Mouse (Mus musculus): ENCODE data around the gene Syngr3. TPM values are rescaled to one million over a fixed set of nuclear protein-coding genes. Genes with fewer than 3 reads are reported as not detected.

The Syngr3 gene
- total RNA-seq, 1 experiment = 4.1 TPM

DNA sequence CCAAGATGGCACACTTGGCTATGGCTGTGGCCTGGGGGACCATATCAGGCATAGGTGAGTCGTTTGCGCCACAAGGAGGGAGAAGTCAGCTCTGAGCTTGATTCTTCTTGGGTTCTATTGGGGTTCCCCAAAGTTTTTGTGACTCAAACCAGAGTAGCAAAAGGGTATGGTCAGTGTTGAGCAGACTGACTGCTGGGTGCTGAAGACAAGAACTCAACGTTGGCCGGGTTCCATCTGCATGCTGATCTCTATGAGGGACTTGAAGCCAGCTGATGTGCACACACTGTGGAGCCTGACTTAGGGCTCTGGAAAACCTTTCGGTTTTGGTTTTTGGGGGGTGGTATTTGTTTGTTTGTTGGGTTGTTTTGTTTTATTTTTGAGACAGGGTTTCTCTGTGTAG, 54.1 kb downstream of the Syngr3 start:
- no peak for DNase-seq (ENCODE audit: low read depth, low spot score)
- in situ Hi-C loops (cut with MboI; ENCODE audit: low sequenced_read_pairs in 2 of 2, unreplicated experiment in 2 of 2) = no loop called here
- H3K9ac ChIP-seq (ENCODE audit: insufficient read depth, low read depth, low read length, poor library complexity, severe bottlenecking) = no peak overlapping the region
- TF ChIP-seq ZC3H11A (IDR thresholded peaks at IDR 0.05; ENCODE audit: borderline replicate concordance, low read depth, low read length) (no peak), ZNF384 (IDR thresholded peaks at IDR 0.05; ENCODE audit: low read depth, low read length) (no peak), CHD2 (IDR thresholded peaks at IDR 0.05; ENCODE audit: low read depth, low read length) (no peak), HCFC1 (IDR thresholded peaks at IDR 0.05; ENCODE audit: borderline replicate concordance, insufficient read depth, low read length) (no peak), MAFK (IDR thresholded peaks at IDR 0.05; ENCODE audit: insufficient read depth, low read depth, low read length) (no peak)
- peaks cover 12% of the 10 kb centered on the region; the same call in 1 of the 2 replicates for H3K36me3 ChIP-seq (ENCODE audit: control insufficient read depth, insufficient read depth, low read length, poor library complexity, severe bottlenecking)
- peaks cover 0 to 25% of the 10 kb centered on the region in 2 experiments; a peak in 2 of 4 replicates for H3K4me1 ChIP-seq (ENCODE audit: control insufficient read depth in 2 of 2, insufficient read depth in 2 of 2, low read length in 2 of 2, poor library complexity in 1 of 2)
- no peaks in the 10 kb centered on the region for H3K9me3 ChIP-seq (ENCODE audit: control insufficient read depth, insufficient read depth, low read depth, low read length)
- H3K27ac ChIP-seq (ENCODE audit: insufficient read depth, low read depth, low read length, poor library complexity, severe bottlenecking) = no peak overlapping the region
- no peak overlapping the region for H3K4me3 ChIP-seq (ENCODE audit: insufficient read depth in 1 of 2, low read depth in 1 of 2, low read length in 2 of 2, poor library complexity in 1 of 2, severe bottlenecking in 1 of 2)

Other genes starting within 250 kb of the Syngr3 start
- gene Dnase1l2, start 246.8 kb downstream of the Syngr3 start, total RNA-seq (2012; rRNA removed) = 1.2 and 1.8 TPM in 2 replicates
- gene E4f1, start 219.6 kb downstream of the Syngr3 start, total RNA-seq (2012; rRNA removed) = 23.4 and 38.2 TPM in 2 replicates
- gene Pgp, start 219.6 kb downstream of the Syngr3 start, total RNA-seq (2012; rRNA removed) = 12.8 and 16.6 TPM in 2 replicates
- gene Bricd5, start 216.1 kb downstream of the Syngr3 start, total RNA-seq (2012; rRNA removed) = 1.2 and 1.4 TPM in 2 replicates
- 24.2 and 32.8 TPM in 2 replicates for gene Mlst8, start 210.9 kb downstream of the Syngr3 start, total RNA-seq (2012; rRNA removed)
- 1.8 and 2.0 TPM in 2 replicates for gene Caskin1, start 201.4 kb downstream of the Syngr3 start, total RNA-seq (2012; rRNA removed)
- gene Traf7, start 162.0 kb downstream of the Syngr3 start, total RNA-seq (2012; rRNA removed) = 149 and 228 TPM in 2 replicates
- 2.8 and 7.4 TPM in 2 replicates for gene Rab26, start 155.7 kb downstream of the Syngr3 start, total RNA-seq (2012; rRNA removed)
- 27.8 and 35.9 TPM in 2 replicates for gene Pkd1, start 140.1 kb downstream of the Syngr3 start, total RNA-seq (2012; rRNA removed)
- 93.0 and 118 TPM in 2 replicates for gene Tsc2, start 57.3 kb downstream of the Syngr3 start, total RNA-seq (2012; rRNA removed)
- 39.4 and 43.0 TPM in 2 replicates for gene Nthl1, start 57.3 kb downstream of the Syngr3 start, total RNA-seq (2012; rRNA removed)
- gene Slc9a3r2, start 39.6 kb downstream of the Syngr3 start, total RNA-seq (2012; rRNA removed) = 11.4 and 22.7 TPM in 2 replicates
- gene Npw, start 31.5 kb downstream of the Syngr3 start, total RNA-seq (2012; rRNA removed) = 3.0 and 6.0 TPM in 2 replicates
- gene Zfp598, start 20.3 kb downstream of the Syngr3 start, total RNA-seq (2012; rRNA removed) = 39.7 and 55.9 TPM in 2 replicates
- gene Gfer, start 6.2 kb upstream of the Syngr3 start, total RNA-seq (2012; rRNA removed) = 61.8 and 63.4 TPM in 2 replicates
- 2.9 and 7.5 TPM in 2 replicates for gene Noxo1, start 6.3 kb upstream of the Syngr3 start, total RNA-seq (2012; rRNA removed)
- 108 and 119 TPM in 2 replicates for gene Tbl3, start 17.7 kb upstream of the Syngr3 start, total RNA-seq (2012; rRNA removed)
- gene Rnf151, start 28.1 kb upstream of the Syngr3 start, total RNA-seq (2012; rRNA removed) = 0.71 and 0.95 TPM in 2 replicates
- gene Rps2, start 28.2 kb upstream of the Syngr3 start, total RNA-seq (2012; rRNA removed) = 3,495 and 3,661 TPM in 2 replicates
- 147 and 191 TPM in 2 replicates for gene Ndufb10, start 34.5 kb upstream of the Syngr3 start, total RNA-seq (2012; rRNA removed)
- gene Rpl3l, start 37.9 kb upstream of the Syngr3 start, total RNA-seq (2012; rRNA removed) = 0.16 and 0.67 TPM in 2 replicates
- 23.5 and 30.2 TPM in 2 replicates for gene Msrb1, start 46.7 kb upstream of the Syngr3 start, total RNA-seq (2012; rRNA removed)
- gene Hs3st6, start 63.0 kb upstream of the Syngr3 start, total RNA-seq (2012; rRNA removed) = 1.6 and 2.3 TPM in 2 replicates
- gene Meiob, start 114.3 kb upstream of the Syngr3 start, total RNA-seq (2012; rRNA removed) = 0.13 and 0.42 TPM in 2 replicates
- gene Hagh, start 150.2 kb upstream of the Syngr3 start, total RNA-seq (2012; rRNA removed) = 37.3 and 40.5 TPM in 2 replicates
- 9.7 and 9.8 TPM in 2 replicates for gene Fahd1, start 160.4 kb upstream of the Syngr3 start, total RNA-seq (2012; rRNA removed)
- 2.5 and 5.8 TPM in 2 replicates for gene Igfals, start 176.0 kb upstream of the Syngr3 start, total RNA-seq (2012; rRNA removed)
- gene Nubp2, start 196.4 kb upstream of the Syngr3 start, total RNA-seq (2012; rRNA removed) = 85.8 and 118 TPM in 2 replicates
- 34.2 and 37.1 TPM in 2 replicates for gene Spsb3, start 196.7 kb upstream of the Syngr3 start, total RNA-seq (2012; rRNA removed)
- gene Eme2, start 205.1 kb upstream of the Syngr3 start, total RNA-seq (2012; rRNA removed) = 21.8 and 33.7 TPM in 2 replicates
- gene Mrps34, start 205.2 kb upstream of the Syngr3 start, total RNA-seq (2012; rRNA removed) = 36.1 and 39.6 TPM in 2 replicates
- 59.4 and 84.1 TPM in 2 replicates for gene Nme3, start 206.5 kb upstream of the Syngr3 start, total RNA-seq (2012; rRNA removed)
- 55.7 and 63.7 TPM in 2 replicates for gene Mapk8ip3, start 247.0 kb upstream of the Syngr3 start, total RNA-seq (2012; rRNA removed)